Mouse (Mus musculus): ENCODE results near the gene Ssbp2.

DNA sequence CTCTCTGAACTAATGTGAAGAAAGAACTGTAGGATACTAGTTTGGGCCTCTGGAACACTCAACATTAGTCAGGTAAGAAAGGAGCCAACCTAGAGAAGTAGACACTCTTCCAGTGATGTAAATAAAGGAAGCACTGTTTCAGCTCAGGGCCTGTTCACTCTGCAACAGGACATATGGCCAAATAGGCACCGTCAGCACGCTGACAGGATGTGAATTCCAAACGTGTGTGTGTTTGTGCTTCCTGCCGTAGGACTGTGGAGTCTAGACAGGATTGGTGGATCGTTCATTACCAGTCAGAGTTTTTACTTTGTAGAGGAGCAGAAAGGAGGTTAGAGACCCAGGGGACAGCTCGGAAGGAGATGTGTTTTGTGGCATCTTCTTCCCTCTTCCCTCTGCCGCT is 174.0 kb downstream of the Ssbp2 start:
- TF ChIP-seq POLR2A (IDR thresholded peaks at IDR 0.05; ENCODE audit: borderline replicate concordance, extremely low read depth, low read depth, low read length), result no peak
- TF ChIP-seq CTCF (IDR thresholded peaks at IDR 0.05; ENCODE audit: insufficient read depth, low read length), result no peak
